Mouse (Mus musculus) lung, embryonic 16.5 days (tissue): Measurements from ENCODE around the gene Pam. TPM values are rescaled to one million over a fixed set of nuclear protein-coding genes. Genes with fewer than 3 reads are reported as not detected.

Experiments used
- ATAC-seq: fragments of 200-750 bp; cut with Nextera tagmentation; 2 replicates; pipeline ENCODE4 v1.8.0; 2017; ENCODE audit warnings: low read depth, mild to moderate bottlenecking, moderate library complexity
- H3K27ac ChIP-seq: fragments of 300-500 bp; sonication (generic); 2 replicates; pipeline ENCODE4 v1.5.1; 2014; ENCODE audit warnings: mild to moderate bottlenecking, control low read depth, low read length
- H3K27me3 ChIP-seq: fragments of 300-500 bp; sonication (generic); 2 replicates; pipeline ENCODE4 v1.6.1; 2014; ENCODE audit warnings: low read depth, low read length, mixed read lengths; ENCODE audit not compliant: control insufficient read depth, insufficient read depth
- H3K36me3 ChIP-seq: fragments of 300-500 bp; sonication (generic); 2 replicates; pipeline ENCODE4 v1.6.1; 2014; ENCODE audit warnings: low read length; ENCODE audit not compliant: control insufficient read depth, insufficient read depth
- H3K4me1 ChIP-seq: fragments of 300-500 bp; sonication (generic); replicated peaks from 2 replicates; pipeline ENCODE4 v1.6.1; 2014; ENCODE audit warnings: low read length, mixed read lengths; ENCODE audit not compliant: control insufficient read depth, insufficient read depth
- H3K4me2 ChIP-seq: fragments of 300-500 bp; sonication (generic); 2 replicates; pipeline ENCODE4 v1.6.1; 2014; ENCODE audit warnings: low read depth, low read length, control low read depth
- H3K4me3 ChIP-seq: fragments of 300-500 bp; sonication (generic); 2 replicates; pipeline ENCODE4 v1.5.1; 2014; ENCODE audit warnings: mild to moderate bottlenecking, low read length, control low read depth
- H3K9ac ChIP-seq: fragments of 300-500 bp; sonication (generic); 2 replicates; pipeline ENCODE4 v1.6.1; 2014; ENCODE audit warnings: low read length, control low read depth
- H3K9me3 ChIP-seq: fragments of 300-500 bp; sonication (generic); 2 replicates; pipeline ENCODE4 v1.6.1; 2016; ENCODE audit warnings: low read length; ENCODE audit not compliant: control insufficient read depth
- WGBS: fragments of 180-500 bp; shearing (Covaris S2); extraction: QIAGEN DNeasy Blood & Tissue Kit; methylation state at CpG from one replicate; pipeline ENCODE4 v1.1.7; 2014; 5-methylcytosine and 5-hydroxymethylcytosine counted together
- polyA plus RNA-seq: library from polyadenylated mRNA; unstranded; fragments of >200 nt; fragmentation: Nextera tagmentation; extraction: Ambion mirVana; gene quantifications from 2 replicates; pipeline ENCODE4 v1.2.1, GENCODE M21; 2015

Gene Pam
- polyA plus RNA-seq, 1 experiment from 2014 or later = 61.4 TPM

GRCm38 (mm10) chr1:98051039-98051438, 44.4 kb downstream of the Pam start:
- ATAC-seq = no peak
- Histone ChIP-seq H3K27me3 (no peaks in the 10 kb centered on the region), H3K36me3 (no peaks in the 10 kb centered on the region), H3K9ac (no peak overlapping the region), H3K27ac (no peak overlapping the region), H3K4me1 (0 out of 2 replicates have a peak, but pooled peaks cover 3% of the 10 kb centered on the region), H3K4me2 (no peak overlapping the region), H3K9me3 (no peaks in the 10 kb centered on the region), H3K4me3 (no peak overlapping the region)
- 38% methylated on average over 3 of the region's 3 CpGs for WGBS

GRCm38 (mm10) chr1:98049756-98050155, 45.7 kb downstream of the Pam start:
- 84% methylated on average over 7 of the region's 7 CpGs for WGBS
- Histone ChIP-seq H3K9me3 (no peaks in the 10 kb centered on the region), H3K36me3 (no peaks in the 10 kb centered on the region), H3K4me2 (no peak overlapping the region), H3K4me1 (0 out of 2 replicates have a peak, but pooled peaks cover 2% of the 10 kb centered on the region), H3K27ac (no peak overlapping the region), H3K9ac (no peak overlapping the region), H3K4me3 (no peak overlapping the region), H3K27me3 (no peaks in the 10 kb centered on the region)
- ATAC-seq = no peak

GRCm38 (mm10) chr1:98048218-98048801, 47.1 kb downstream of the Pam start:
- H3K9me3 ChIP-seq = no peaks in the 10 kb centered on the region
- no peaks in the 10 kb centered on the region for H3K27me3 ChIP-seq
- ATAC-seq = no peak
- H3K9ac ChIP-seq = no peak overlapping the region
- H3K4me1 ChIP-seq = 0 out of 2 replicates have a peak, but pooled peaks cover 2% of the 10 kb centered on the region
- no peak overlapping the region for H3K4me2 ChIP-seq
- H3K4me3 ChIP-seq = no peak overlapping the region
- no peak overlapping the region for H3K27ac ChIP-seq
- no peaks in the 10 kb centered on the region for H3K36me3 ChIP-seq
- WGBS = 34% methylated on average over 5 of the region's 5 CpGs

- H3K9me3 ChIP-seq = no peaks in the 10 kb centered on the region
- ATAC-seq = no peak
- H3K36me3 ChIP-seq = no peaks in the 10 kb centered on the region
- WGBS = 34% methylated on average over 10 of the region's 10 CpGs
- H3K4me2 ChIP-seq = no peak overlapping the region
- H3K27me3 ChIP-seq = no peaks in the 10 kb centered on the region
- no peak overlapping the region for H3K27ac ChIP-seq
- H3K4me3 ChIP-seq = no peak overlapping the region
- H3K9ac ChIP-seq = no peak overlapping the region
- H3K4me1 ChIP-seq = 0 out of 2 replicates have a peak, but pooled peaks cover 2% of the 10 kb centered on the region
Observed at GRCm38 (mm10) chr1:98047284-98048217, 47.9 kb downstream of the Pam start.

GRCm38 (mm10) chr1:98042425-98042824, 53.0 kb downstream of the Pam start:
- Histone ChIP-seq H3K4me1 (no peaks in the 10 kb centered on the region), H3K27me3 (no peaks in the 10 kb centered on the region), H3K9me3 (no peaks in the 10 kb centered on the region), H3K27ac (no peak overlapping the region), H3K4me3 (no peak overlapping the region), H3K4me2 (no peak overlapping the region), H3K36me3 (no peaks in the 10 kb centered on the region), H3K9ac (no peak overlapping the region)
- 86% methylated on average over 2 of the region's 2 CpGs for WGBS
- no peak for ATAC-seq

- H3K36me3 ChIP-seq = no peaks in the 10 kb centered on the region
- no peak for ATAC-seq
- no peak overlapping the region for H3K9ac ChIP-seq
- H3K4me3 ChIP-seq = no peak overlapping the region
- no peak overlapping the region for H3K27ac ChIP-seq
- WGBS = 78% methylated on average over 3 of the region's 3 CpGs
- no peaks in the 10 kb centered on the region for H3K4me1 ChIP-seq
- no peaks in the 10 kb centered on the region for H3K27me3 ChIP-seq
- H3K9me3 ChIP-seq = no peaks in the 10 kb centered on the region
- no peak overlapping the region for H3K4me2 ChIP-seq
Observed at GRCm38 (mm10) chr1:98038252-98038651, 57.2 kb downstream of the Pam start.

- H3K4me2 ChIP-seq = no peak overlapping the region
- WGBS = 72% methylated on average over 2 of the region's 2 CpGs
- no peaks in the 10 kb centered on the region for H3K9me3 ChIP-seq
- H3K9ac ChIP-seq = no peak overlapping the region
- no peak for ATAC-seq
- H3K27ac ChIP-seq = no peak overlapping the region
- no peaks in the 10 kb centered on the region for H3K4me1 ChIP-seq
- no peak overlapping the region for H3K4me3 ChIP-seq
- no peaks in the 10 kb centered on the region for H3K36me3 ChIP-seq
- no peaks in the 10 kb centered on the region for H3K27me3 ChIP-seq
Observed at GRCm38 (mm10) chr1:98035736-98036135, 59.7 kb downstream of the Pam start.

- H3K9ac ChIP-seq = no peak overlapping the region
- WGBS = 87% methylated on average over 8 of the region's 8 CpGs
- H3K36me3 ChIP-seq = no peaks in the 10 kb centered on the region
- no peaks in the 10 kb centered on the region for H3K4me1 ChIP-seq
- no peak overlapping the region for H3K27ac ChIP-seq
- H3K4me2 ChIP-seq = no peak overlapping the region
- ATAC-seq = no peak
- no peak overlapping the region for H3K4me3 ChIP-seq
- no peaks in the 10 kb centered on the region for H3K27me3 ChIP-seq
- H3K9me3 ChIP-seq = no peaks in the 10 kb centered on the region
Observed at GRCm38 (mm10) chr1:98031802-98032201, 63.6 kb downstream of the Pam start.

GRCm38 (mm10) chr1:98029025-98029424, 66.4 kb downstream of the Pam start:
- no peak for ATAC-seq
- no peak overlapping the region for H3K4me3 ChIP-seq

More at GRCm38 (mm10) chr1:98029025-98029424, 66.4 kb downstream of the Pam start:
- H3K27ac ChIP-seq = no peak overlapping the region
- no peak overlapping the region for H3K9ac ChIP-seq
- no peak overlapping the region for H3K4me2 ChIP-seq
- no peaks in the 10 kb centered on the region for H3K9me3 ChIP-seq
- WGBS = 86% methylated on average over 5 of the region's 5 CpGs
- no peaks in the 10 kb centered on the region for H3K36me3 ChIP-seq
- H3K4me1 ChIP-seq = no peaks in the 10 kb centered on the region
- H3K27me3 ChIP-seq = no peaks in the 10 kb centered on the region
